Mouse (Mus musculus) kidney, adult 2 months (tissue): ENCODE results near the gene Itga11.

Experiments
- CTCF ChIP-seq: fragments of 200-500 bp; conservative IDR thresholded peaks from 2 replicates; pipeline ENCODE4 v1.5.1; 2011; ENCODE audit warnings: low read depth, mild to moderate bottlenecking, control low read depth, low read length, moderate library complexity, mixed read lengths; ENCODE audit not compliant: insufficient read depth, insufficient read length
- POLR2A ChIP-seq: fragments of 200-500 bp; IDR thresholded peaks from one replicate; pipeline ENCODE4 v1.6.1; 2011; ENCODE audit warnings: low read depth, low read length, control low read depth

DNA sequence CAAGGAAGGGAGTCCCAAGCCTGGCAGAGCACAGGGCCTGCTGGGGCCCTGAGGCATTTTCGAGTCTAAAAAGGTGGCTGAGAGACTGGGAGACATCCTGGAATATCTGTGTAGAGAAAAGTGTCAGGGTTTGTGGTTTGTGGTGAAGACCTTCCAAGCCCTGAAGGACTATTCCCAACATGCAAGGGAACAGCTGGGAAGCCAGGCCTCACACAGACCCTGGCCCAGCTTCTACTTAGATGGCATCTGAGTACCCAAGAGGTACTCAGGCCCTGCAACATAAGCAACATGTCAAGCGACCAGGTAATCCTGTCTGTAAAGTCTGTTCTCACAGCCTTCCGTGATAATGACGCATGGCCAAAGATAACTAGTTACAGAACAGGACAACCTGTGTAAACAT lies 18.6 kb upstream of the Itga11 start:
- TF ChIP-seq POLR2A: no peak
- no peak for TF ChIP-seq CTCF
